Mouse (Mus musculus): Measurements from ENCODE around the gene Slc35g3.

Slc35g3 gene

DNA sequence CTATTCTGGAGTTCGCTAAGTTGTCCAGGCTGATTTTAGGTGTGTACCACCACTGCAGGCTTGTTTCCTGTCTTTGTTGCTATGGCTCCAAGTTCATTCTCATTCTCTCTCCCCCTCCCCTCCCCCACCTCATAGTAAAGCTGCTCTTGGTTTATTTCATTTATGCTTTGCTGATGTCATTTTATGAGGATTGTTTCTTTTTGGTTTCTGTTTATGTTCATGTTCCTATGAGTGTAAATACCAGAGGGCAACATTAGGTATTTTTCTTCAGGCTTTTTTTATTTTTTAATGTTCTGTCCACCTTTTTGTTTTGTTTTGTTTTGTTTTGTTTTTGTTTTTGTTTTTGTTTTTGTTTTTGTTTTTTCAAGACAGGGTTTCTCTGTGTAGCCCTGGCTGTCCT is at the start of gene Slc35g3:
Gene Slc35g3, minus strand, starts transcription at position 101 of the 400 bp plus-strand sequence.
- no peak for DNase-seq

DNA sequence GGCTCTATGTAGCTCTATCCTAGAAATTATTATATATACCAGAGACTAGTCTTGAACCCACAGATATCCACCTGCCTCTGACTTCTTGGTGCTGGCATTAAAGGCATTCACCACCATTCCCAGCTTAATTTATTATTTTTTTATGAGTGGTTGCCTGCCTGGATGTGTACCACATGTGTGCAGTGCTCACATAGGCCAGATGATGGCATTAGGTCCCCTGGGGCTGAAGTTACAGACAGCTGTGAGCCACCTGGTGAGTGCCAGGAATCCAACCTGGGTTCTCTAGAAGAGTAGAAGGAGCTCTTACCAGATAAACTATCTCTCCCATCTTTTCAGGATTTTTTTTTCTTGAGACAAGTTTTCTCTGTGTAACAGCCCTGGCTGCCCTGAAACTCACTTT is 48.5 kb upstream of the Slc35g3 start:
- no peak for DNase-seq

GRCm38 (mm10) chr11:69807641-69808040 is 45.9 kb upstream of the Slc35g3 start:
- no peak for DNase-seq

GRCm38 (mm10) chr11:69806378-69806777 is 44.6 kb upstream of the Slc35g3 start:
- no peak for DNase-seq

DNA sequence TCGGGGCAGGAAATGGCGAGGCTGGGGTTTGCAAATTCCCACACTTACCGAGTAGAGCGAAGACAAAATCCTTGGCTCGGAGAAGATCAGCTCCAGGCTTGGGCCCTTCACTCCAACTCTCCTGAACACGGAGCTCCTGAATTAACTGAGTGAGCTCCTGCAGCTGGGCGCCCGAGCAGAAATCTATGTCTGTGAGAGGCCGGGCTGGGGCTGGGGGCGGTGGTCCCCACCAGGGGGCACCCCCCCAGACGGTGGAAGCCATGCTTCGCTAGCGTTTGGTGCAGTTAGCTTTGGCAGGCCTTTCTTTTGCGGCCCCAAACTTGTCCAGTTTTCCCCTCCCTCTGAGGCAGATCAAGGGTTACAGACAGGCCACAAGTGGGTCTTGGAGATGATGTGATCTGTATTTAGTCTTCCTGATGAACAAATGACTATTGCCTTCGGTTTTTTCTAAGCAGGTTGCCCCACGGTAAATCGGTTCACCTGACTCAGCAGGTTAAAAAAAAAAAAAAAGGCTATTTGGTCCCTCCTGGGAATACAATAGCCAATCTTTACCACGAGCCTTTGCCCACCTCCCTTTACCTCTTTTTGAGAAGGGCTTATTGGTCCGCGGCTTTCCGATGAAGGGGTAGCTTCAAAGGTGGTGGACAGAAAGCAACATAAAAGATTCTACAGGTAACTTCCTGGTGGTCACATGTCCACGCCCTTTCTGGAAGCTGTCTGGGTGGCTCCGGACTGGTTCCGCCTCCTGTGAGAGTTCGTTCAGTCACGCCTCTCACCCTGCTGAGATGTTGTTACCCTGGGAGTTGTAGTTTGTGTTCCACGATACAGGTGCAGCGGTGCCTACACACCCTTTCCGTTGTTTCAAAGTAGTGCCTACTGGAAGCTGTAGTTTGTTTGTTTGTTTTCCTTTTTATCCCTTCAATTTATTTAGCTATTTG is 43.5 kb upstream of the Slc35g3 start, which contains the start of gene Tmem102:
Gene Tmem102, minus strand, starts transcription at position 653 of the 938 bp plus-strand sequence.
- no peak for DNase-seq

GRCm38 (mm10) chr11:69804652-69804940 is 42.8 kb upstream of the Slc35g3 start:
- peak in 1 of 2 experiments; percentile 49 for DNase-seq

DNA sequence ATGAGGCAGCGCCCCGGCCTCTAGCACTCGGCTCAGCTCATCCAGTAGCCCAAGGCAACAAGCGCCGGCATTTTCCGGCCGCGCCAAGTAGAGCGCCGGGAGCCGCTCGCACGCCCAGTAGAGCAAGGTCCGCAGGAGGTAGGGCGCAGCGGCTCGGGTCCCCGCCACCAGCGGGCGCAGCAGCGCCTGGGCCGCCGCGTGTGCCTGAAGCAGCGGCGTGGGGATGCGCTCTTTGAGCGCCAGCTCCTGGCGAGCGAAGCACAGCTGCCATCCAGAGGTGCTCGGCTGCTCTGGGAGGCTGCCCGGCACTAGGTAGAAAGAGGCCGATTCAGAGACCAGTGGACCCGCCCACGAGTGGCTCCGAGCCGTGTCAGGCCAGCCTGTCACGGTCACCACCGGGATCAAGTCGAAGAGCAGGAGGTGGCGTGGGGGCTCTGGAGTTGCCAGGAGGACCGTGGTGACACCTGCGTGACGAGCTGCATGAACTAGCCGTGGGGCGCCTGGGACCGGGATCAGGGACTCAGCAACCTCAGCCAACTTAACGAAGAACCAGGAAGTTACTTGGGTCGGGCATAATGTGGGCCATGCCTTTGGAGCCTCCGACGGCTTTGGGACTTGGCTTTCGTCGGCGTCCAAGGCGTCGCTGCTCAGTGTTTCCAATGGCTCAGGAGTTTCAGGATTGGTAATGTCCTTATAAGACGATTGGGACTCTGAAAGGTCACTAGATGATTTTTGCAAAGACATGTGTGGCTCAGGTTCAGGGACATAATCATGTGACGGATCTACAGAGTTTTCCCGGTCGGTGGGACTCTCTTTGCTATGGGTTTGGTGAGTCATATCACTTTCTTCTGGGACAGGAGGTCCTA is 42.3 kb upstream of the Slc35g3 start:
- DNase-seq = peak in 1 of 2 experiments; percentile 65

GRCm38 (mm10) chr11:69803328-69803727 is 41.6 kb upstream of the Slc35g3 start:
- no peak for DNase-seq

DNA sequence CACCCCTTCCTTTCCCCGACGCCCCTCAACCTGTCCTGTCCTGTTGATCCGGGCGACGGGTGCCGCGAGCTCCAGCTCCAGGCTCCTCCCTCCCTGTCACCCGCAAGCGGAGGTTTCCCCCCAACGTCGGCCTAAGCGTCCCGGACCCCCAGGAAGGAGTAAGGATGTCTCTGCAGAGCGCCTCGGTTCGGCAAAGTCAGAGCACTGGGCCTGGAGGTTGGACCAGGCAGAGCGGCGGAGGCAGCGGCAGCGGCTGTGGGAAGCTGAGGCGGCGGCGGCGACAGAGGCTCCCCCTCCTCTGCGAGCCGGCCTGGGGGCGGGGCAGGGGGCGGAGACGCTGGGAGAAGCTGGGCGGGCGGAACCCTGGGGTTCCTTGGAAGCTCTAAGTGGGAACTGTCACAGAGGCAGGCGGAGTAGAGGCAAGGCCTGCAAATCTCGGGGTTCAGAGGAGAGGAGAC is 40.9 kb upstream of the Slc35g3 start:
- DNase-seq = peak; percentile 84 to 85

GRCm38 (mm10) chr11:69801379-69801977 is 39.7 kb upstream of the Slc35g3 start, which contains the start of gene Fgf11:
TSS of gene Fgf11 (minus strand) at chr11:69801857.
- peak in 1 of 2 experiments; percentile 30 for DNase-seq

GRCm38 (mm10) chr11:69800392-69801197 is 38.8 kb upstream of the Slc35g3 start:
- DNase-seq = peak; percentile 69 to 84

GRCm38 (mm10) chr11:69800138-69800391 is 38.3 kb upstream of the Slc35g3 start:
- DNase-seq = peak; percentile 71 to 85

- DNase-seq = peak in 1 of 2 experiments; percentile 57
These were observed 37.8 kb upstream of the Slc35g3 start for GRCm38 (mm10) chr11:69799394-69800137.

- no peak for DNase-seq
These were observed 36.2 kb upstream of the Slc35g3 start for GRCm38 (mm10) chr11:69797924-69798323.

DNA sequence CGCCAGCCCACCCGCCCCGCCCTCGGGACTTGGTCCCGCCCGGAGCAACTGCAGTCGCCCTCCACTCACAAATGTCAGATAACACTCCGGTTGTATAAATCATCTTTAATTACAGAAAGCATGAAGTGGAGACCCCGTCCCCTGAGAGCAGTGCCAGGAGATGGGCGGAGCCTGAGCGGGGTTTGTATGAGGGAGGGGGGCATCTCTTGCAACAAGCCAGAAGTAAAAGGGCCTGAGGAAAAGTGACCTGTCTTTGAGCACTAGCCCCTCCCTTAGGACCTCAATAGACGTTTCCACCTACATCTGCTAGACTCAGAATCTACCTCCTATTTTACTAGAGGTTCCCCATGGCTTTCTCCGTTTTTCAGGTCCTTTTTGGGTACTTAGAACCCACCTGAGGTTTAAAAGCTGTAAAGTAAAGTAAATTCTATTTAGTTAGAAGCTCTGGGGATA is 34.2 kb upstream of the Slc35g3 start:
- no peak for DNase-seq

- peak; percentile 93 for DNase-seq
These were observed 33.6 kb upstream of the Slc35g3 start, which contains the start of gene Chrnb1 for GRCm38 (mm10) chr11:69795168-69795982. TSS of gene Chrnb1 (minus strand) at chr11:69795943.

DNA sequence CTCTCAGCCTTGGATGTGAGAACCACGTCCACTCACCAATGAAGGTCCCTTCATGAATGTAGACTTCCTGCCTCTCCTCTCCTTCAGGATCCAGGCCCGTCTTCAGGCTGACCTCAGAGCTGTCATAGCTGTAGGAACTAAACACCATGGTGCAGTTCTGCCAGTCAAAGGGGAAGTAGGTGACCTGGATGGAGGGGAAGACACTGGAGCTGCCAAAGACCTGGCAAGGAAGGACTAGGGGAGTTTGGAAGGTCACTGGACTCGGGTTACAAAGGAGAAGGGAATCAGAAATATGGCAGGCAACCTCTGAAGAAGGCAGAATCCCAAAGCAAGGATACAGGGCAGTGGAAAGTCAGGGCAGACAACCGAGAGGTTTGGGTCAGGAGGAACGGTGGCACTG is 31.7 kb upstream of the Slc35g3 start:
- DNase-seq = no peak

DNA sequence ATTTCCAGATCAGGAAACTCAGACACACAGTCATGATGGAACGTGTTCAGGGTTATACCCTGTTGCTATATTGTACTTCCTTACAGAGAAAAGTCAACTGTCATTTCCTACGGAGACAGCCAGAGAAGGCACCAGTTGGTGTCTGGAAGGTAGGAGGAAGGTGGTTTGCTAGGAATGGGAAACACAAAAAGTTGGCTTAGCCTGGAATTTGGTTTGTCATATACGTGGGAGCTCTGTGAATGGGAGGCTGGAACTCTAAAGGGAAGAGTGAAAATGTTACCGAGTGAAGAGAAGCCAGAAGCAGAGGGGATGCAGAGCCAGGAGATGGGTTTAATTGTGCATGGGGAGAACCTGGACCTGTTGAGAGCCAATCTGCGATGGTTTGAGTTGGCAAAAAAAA is 29.7 kb upstream of the Slc35g3 start:
- no peak for DNase-seq

GRCm38 (mm10) chr11:69789431-69789830 is 27.7 kb upstream of the Slc35g3 start:
- DNase-seq = no peak

GRCm38 (mm10) chr11:69787306-69787705 is 25.5 kb upstream of the Slc35g3 start:
- DNase-seq = no peak
